ENCODE assay signal across 12 mouse cellular contexts in the genomic region with DNA sequence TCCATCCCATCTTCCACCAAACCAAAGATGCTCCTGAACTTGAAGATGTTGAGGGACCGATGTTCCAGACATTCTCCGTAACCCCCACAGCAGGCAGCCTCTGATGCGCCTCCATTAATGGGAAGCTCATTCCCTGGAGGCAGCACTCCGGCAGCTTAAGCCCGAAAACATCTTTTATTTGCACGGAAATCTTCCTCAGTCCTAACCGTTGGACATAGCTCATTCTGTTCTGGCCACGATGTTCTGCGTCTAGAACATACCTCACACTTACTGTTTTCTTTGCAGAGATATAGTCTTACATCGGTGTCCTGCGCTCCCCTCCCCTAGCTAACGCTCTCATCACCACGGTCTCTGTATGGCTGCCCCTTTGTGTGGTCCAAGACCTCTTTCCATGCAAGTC. TPM values are rescaled to one million over a fixed set of nuclear protein-coding genes. Genes with fewer than 3 reads are reported as not detected.
DNase-seq lines count a peak whose midpoint lies in the region; ATAC-seq and TF ChIP-seq lines count a peak whose summit lies in the region.
"Had no signal": no experiment of that assay in that cellular context is flagged by ENCODE, and none has a peak within 500 bp of the region (broad histone marks: within the 10 kb centered on the region; RNA-seq: fewer than 3 reads in every experiment).

No protein-coding gene starts in this region.

- intact Hi-C loops in left cerebral cortex, adult 2 months (cut with DNase I) = no loop called here

- DNase-seq in left cerebral cortex, adult 2 months (ENCODE audit: extremely low spot score in 1 of 2, low spot score in 2 of 2) = no peak
- no peak for DNase-seq in left cerebral cortex, adult 9 months (ENCODE audit: low spot score in 2 of 2)
- DNase-seq in hindbrain, postnatal 0 days (ENCODE audit: low spot score) = no peak
- no peak for DNase-seq in retina, embryonic 14.5 days (ENCODE audit: low spot score)
- DNase-seq in right cerebral cortex, postnatal 36 days (ENCODE audit: low spot score in 2 of 2) = no peak
- DNase-seq: adrenal gland, adult 2 months had no signal

- peaks cover 7% of the 10 kb centered on the region for H3K4me1 ChIP-seq in forebrain, embryonic 13.5 days
- H3K4me1 ChIP-seq in hindbrain, postnatal 0 days (ENCODE audit: insufficient read depth, low read length) = peaks cover 7% of the 10 kb centered on the region; the same call in 1 of the 2 replicates
- H3K4me1 ChIP-seq in neural tube, embryonic 15.5 days = peaks cover 44% of the 10 kb centered on the region
- H3K4me1 ChIP-seq in intestine, postnatal 0 days (replicated peaks; ENCODE audit: control insufficient read depth, insufficient read depth, low read length) = no peaks in the 10 kb centered on the region

- peak overlapping the region; percentile 73 for H3K4me2 ChIP-seq in forebrain, embryonic 13.5 days
- H3K4me2 ChIP-seq in hindbrain, postnatal 0 days (ENCODE audit: low read depth, low read length) = peak overlapping the region; percentile 65
- peak overlapping the region; percentile 68 for H3K4me2 ChIP-seq in neural tube, embryonic 15.5 days
- H3K4me2 ChIP-seq in intestine, postnatal 0 days (replicated peaks; ENCODE audit: low read depth) = no peak overlapping the region

- TF ChIP-seq CTCF in left cerebral cortex, adult 2 months (IDR thresholded peaks at IDR 0.05) = no peak
- TF ChIP-seq CTCF in hindbrain, postnatal 0 days (IDR thresholded peaks at IDR 0.05; ENCODE audit: low read depth) = no peak
- TF ChIP-seq CTCF in intestine, postnatal 0 days (IDR thresholded peaks at IDR 0.05; ENCODE audit: low read depth) = no peak

- ATAC-seq in forebrain, embryonic 13.5 days = no peak
- no peak for ATAC-seq in hindbrain, postnatal 0 days
- ATAC-seq in neural tube, embryonic 15.5 days (ENCODE audit: low FRiP score) = no peak
- ATAC-seq in intestine, postnatal 0 days = no peak
- ATAC-seq: Patski had no signal

- 30% methylated on average over 13 of the region's 13 CpGs for WGBS in forebrain, embryonic 13.5 days
- 28% methylated on average over 13 of the region's 13 CpGs for WGBS in hindbrain, postnatal 0 days
- 21% methylated on average over 13 of the region's 13 CpGs for WGBS in neural tube, embryonic 15.5 days
- 34% methylated on average over 13 of the region's 13 CpGs for WGBS in intestine, postnatal 0 days

- no peak overlapping the region for H3K27ac ChIP-seq in left cerebral cortex, adult 2 months
- H3K27ac ChIP-seq in forebrain, embryonic 13.5 days = 0 out of 2 replicates have a peak overlapping the region, but pooled peaks have one; percentile 41
- H3K27ac ChIP-seq in hindbrain, postnatal 0 days = peak overlapping the region; percentile 81; the same call in 1 of the 2 replicates
- H3K27ac ChIP-seq in neural tube, embryonic 15.5 days (replicated peaks) = peak overlapping the region; percentile 91
- H3K27ac ChIP-seq in intestine, postnatal 0 days (ENCODE audit: low read depth, low read length) = no peak overlapping the region
- H3K27ac ChIP-seq: intestine, embryonic 15.5 days; macrophage had no signal

- H3K36me3 ChIP-seq in forebrain, embryonic 13.5 days (ENCODE audit: poor library complexity, severe bottlenecking) = no peaks in the 10 kb centered on the region
- H3K36me3 ChIP-seq in hindbrain, postnatal 0 days (ENCODE audit: insufficient read depth, low read length) = no peaks in the 10 kb centered on the region
- no peaks in the 10 kb centered on the region for H3K36me3 ChIP-seq in neural tube, embryonic 15.5 days
- H3K36me3 ChIP-seq in intestine, postnatal 0 days (ENCODE audit: control insufficient read depth, insufficient read depth) = no peaks in the 10 kb centered on the region
- H3K36me3 ChIP-seq: intestine, embryonic 15.5 days had no signal

- peaks cover 62% of the 10 kb centered on the region for H3K27me3 ChIP-seq in forebrain, embryonic 13.5 days
- no peaks in the 10 kb centered on the region; the same call in 1 of the 2 replicates for H3K27me3 ChIP-seq in hindbrain, postnatal 0 days (ENCODE audit: insufficient read depth, low read length)
- peaks cover 25% of the 10 kb centered on the region; the same call in 1 of the 2 replicates for H3K27me3 ChIP-seq in neural tube, embryonic 15.5 days (replicated peaks)
- H3K27me3 ChIP-seq in intestine, postnatal 0 days (replicated peaks; ENCODE audit: control insufficient read depth, insufficient read depth, low read length) = peaks cover 59% of the 10 kb centered on the region

- peak overlapping the region; percentile 63 for H3K4me3 ChIP-seq in left cerebral cortex, adult 2 months
- H3K4me3 ChIP-seq in forebrain, embryonic 13.5 days = peak overlapping the region; percentile 48
- peak overlapping the region; percentile 50 for H3K4me3 ChIP-seq in hindbrain, postnatal 0 days (ENCODE audit: low read length)
- peak overlapping the region; percentile 61 for H3K4me3 ChIP-seq in neural tube, embryonic 15.5 days (replicated peaks)
- no peak overlapping the region for H3K4me3 ChIP-seq in intestine, postnatal 0 days (ENCODE audit: low read depth, low read length)

- peak overlapping the region; percentile 63 for H3K9ac ChIP-seq in forebrain, embryonic 13.5 days
- H3K9ac ChIP-seq in hindbrain, postnatal 0 days (replicated peaks; ENCODE audit: low read length) = peak overlapping the region; percentile 61; the same call in 1 of the 2 replicates
- peak overlapping the region; percentile 69 for H3K9ac ChIP-seq in neural tube, embryonic 15.5 days (replicated peaks)
- no peak overlapping the region for H3K9ac ChIP-seq in intestine, postnatal 0 days (ENCODE audit: low read depth, low read length)

- H3K9me3 ChIP-seq in forebrain, embryonic 13.5 days (replicated peaks) = no peaks in the 10 kb centered on the region
- no peaks in the 10 kb centered on the region for H3K9me3 ChIP-seq in hindbrain, postnatal 0 days (ENCODE audit: low read length)
- no peaks in the 10 kb centered on the region for H3K9me3 ChIP-seq in neural tube, embryonic 15.5 days (replicated peaks)
- H3K9me3 ChIP-seq in intestine, postnatal 0 days (ENCODE audit: control insufficient read depth) = no peaks in the 10 kb centered on the region
- H3K9me3 ChIP-seq: intestine, embryonic 15.5 days had no signal

RNA-seq across cellular contexts. Expression of a gene that starts 20.0 kb away (rescaled TPM):
- 100 to 1,000 TPM; 186 to 188 TPM for total RNA-seq in left cerebral cortex, adult 2 months (2021)
- 4.0 and 6.2 TPM in 2 replicates for polyA plus RNA-seq in forebrain, embryonic 13.5 days (2015; fragmentation: Nextera tagmentation; extraction: Ambion mirVana)
- total RNA-seq in hindbrain, postnatal 0 days (2014; rRNA removed) = 48.5 and 55.5 TPM in 2 replicates
- polyA plus RNA-seq in hindbrain, postnatal 0 days (2015; fragmentation: Nextera tagmentation; extraction: Ambion mirVana) = 9.9 and 11.1 TPM in 2 replicates
- polyA plus RNA-seq in neural tube, embryonic 15.5 days (2015; fragmentation: Nextera tagmentation; extraction: Ambion mirVana) = 13.1 and 13.7 TPM in 2 replicates
- 7.9 and 9.2 TPM in 2 replicates for polyA plus RNA-seq in intestine, postnatal 0 days (2015; fragmentation: Nextera tagmentation; extraction: Ambion mirVana)

RNA-seq across cellular contexts. Expression of a gene that starts 28.7 kb away (rescaled TPM):
- 10 to 100 TPM; 29.8 to 31.7 TPM for total RNA-seq in left cerebral cortex, adult 2 months (2021)
- 1.1 TPM in 2 replicates for polyA plus RNA-seq in forebrain, embryonic 13.5 days (2015; fragmentation: Nextera tagmentation; extraction: Ambion mirVana)
- 16.8 and 19.5 TPM in 2 replicates for total RNA-seq in hindbrain, postnatal 0 days (2014; rRNA removed)
- polyA plus RNA-seq in hindbrain, postnatal 0 days (2015; fragmentation: Nextera tagmentation; extraction: Ambion mirVana) = 3.4 TPM in 2 replicates
- 2.4 and 3.6 TPM in 2 replicates for polyA plus RNA-seq in neural tube, embryonic 15.5 days (2015; fragmentation: Nextera tagmentation; extraction: Ambion mirVana)
- 0.25 and 0.35 TPM in 2 replicates for polyA plus RNA-seq in intestine, postnatal 0 days (2015; fragmentation: Nextera tagmentation; extraction: Ambion mirVana)

RNA-seq across cellular contexts. Expression of a gene that starts 58.6 kb away (rescaled TPM):
- total RNA-seq in left cerebral cortex, adult 2 months (2021) = 10 to 100 TPM; 64.1 to 65.9 TPM
- polyA plus RNA-seq in forebrain, embryonic 13.5 days (2015; fragmentation: Nextera tagmentation; extraction: Ambion mirVana) = 9.3 and 11.8 TPM in 2 replicates
- 87.1 and 132 TPM in 2 replicates for total RNA-seq in hindbrain, postnatal 0 days (2014; rRNA removed)
- 18.7 and 21.3 TPM in 2 replicates for polyA plus RNA-seq in hindbrain, postnatal 0 days (2015; fragmentation: Nextera tagmentation; extraction: Ambion mirVana)
- polyA plus RNA-seq in neural tube, embryonic 15.5 days (2015; fragmentation: Nextera tagmentation; extraction: Ambion mirVana) = 18.9 and 22.4 TPM in 2 replicates
- polyA plus RNA-seq in intestine, postnatal 0 days (2015; fragmentation: Nextera tagmentation; extraction: Ambion mirVana) = 21.4 and 23.1 TPM in 2 replicates

Comparison
In these comparisons a context has a peak if more than half of its experiments do, and no peak if none do; other contexts are left out.
1. H3K27ac ChIP-seq: peak in forebrain, embryonic 13.5 days (single experiment), hindbrain, postnatal 0 days (single experiment) and neural tube, embryonic 15.5 days (single experiment); none in left cerebral cortex, adult 2 months (single experiment) and intestine, postnatal 0 days (single experiment).